Mouse (Mus musculus) liver, embryonic 14.5 days (tissue): ENCODE data around the gene Gm49661.

Experiments used
- CTCF ChIP-seq: IDR thresholded peaks from 2 replicates; pipeline ENCODE4 v1.5.1; 2016; ENCODE audit warnings: antibody characterized with exemption, low read depth, control low read depth
- EP300 ChIP-seq: IDR thresholded peaks from 2 replicates; pipeline ENCODE4 v1.6.1; 2016; ENCODE audit warnings: antibody characterized with exemption, low read depth

DNA sequence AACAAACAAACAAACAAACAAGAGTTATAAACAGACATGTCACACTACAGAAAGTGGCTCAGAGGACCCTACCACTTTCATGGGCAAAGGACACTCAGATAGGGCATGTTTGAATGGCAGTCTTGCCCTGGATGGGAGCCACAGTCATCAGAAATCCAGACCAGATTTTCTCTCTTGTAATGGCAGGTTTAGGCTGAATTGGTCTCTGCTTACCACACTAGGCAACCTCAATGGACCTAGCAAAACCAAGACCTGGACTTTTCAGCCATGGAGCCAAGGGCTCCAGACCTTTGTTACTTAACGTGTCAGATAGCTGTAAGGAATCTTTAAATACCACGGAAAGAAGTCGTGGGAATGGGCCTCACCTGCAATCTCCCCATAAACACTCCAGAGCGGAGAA, 25.5 kb downstream of the Gm49661 start:
- TF ChIP-seq CTCF (no peak), EP300 (no peak)
